Mouse (Mus musculus): ENCODE results near the gene Cfap20. TPM values are rescaled to one million over a fixed set of nuclear protein-coding genes. Genes with fewer than 3 reads are reported as not detected.

The Cfap20 gene
- polyA plus RNA-seq (2014; fragmentation: Illumina TruSeq; extraction: RNeasy Lipid Tissue Mini Kit (QIAGEN cat#74804); ENCODE audit: low read depth, low replicate concordance) = 46.9 TPM

DNA sequence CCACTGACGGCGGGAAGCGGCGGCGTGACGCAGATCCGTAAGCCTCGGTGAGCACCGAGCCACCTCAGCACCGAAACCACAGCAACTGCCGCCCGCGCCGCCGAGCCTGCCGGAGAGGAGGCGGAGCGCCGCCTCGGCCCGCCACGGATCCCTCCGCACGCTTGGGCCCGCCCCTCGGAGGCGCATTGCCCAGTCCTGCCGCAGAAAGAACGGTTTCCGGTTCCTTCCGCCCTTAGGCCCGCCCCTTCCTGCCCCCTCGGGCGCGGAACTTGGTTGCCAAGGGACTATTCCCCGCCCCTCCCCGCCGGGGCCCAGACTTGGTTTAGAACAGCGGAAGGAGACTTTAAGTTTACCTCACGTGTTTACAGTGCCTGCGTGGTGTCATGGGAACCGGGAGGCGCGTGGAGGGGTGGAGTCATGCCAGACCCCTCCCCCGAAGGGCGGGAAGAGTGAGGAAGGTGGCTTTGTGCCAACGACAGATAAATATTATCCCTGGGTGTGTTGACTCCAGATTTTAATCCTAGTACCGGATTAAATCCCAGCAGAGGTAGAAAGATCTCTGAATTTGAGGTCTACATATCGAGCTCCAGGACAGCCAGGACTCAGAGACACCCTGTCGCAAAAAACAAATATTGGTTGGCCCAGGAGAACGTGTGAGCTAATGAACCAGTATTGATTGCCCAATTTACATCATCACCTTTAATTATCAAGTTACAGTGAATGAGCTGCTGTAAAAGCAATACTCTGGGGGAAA, at the start of gene Cfap20:
Cfap20 (minus strand) TSS at position 184 of the 754 bp plus-strand sequence.

Other genes starting within 250 kb of the Cfap20 start
- 30.2 TPM for gene Kifc3, start 232.1 kb downstream of the Cfap20 start, polyA plus RNA-seq (2014; fragmentation: Illumina TruSeq; extraction: RNeasy Lipid Tissue Mini Kit (QIAGEN cat#74804); ENCODE audit: low read depth, low replicate concordance)
- gene Cngb1, start 128.3 kb downstream of the Cfap20 start, polyA plus RNA-seq (2014; fragmentation: Illumina TruSeq; extraction: RNeasy Lipid Tissue Mini Kit (QIAGEN cat#74804); ENCODE audit: low read depth, low replicate concordance) = 0.69 TPM
- 2.0 TPM for gene Tepp, start 124.3 kb downstream of the Cfap20 start, polyA plus RNA-seq (2014; fragmentation: Illumina TruSeq; extraction: RNeasy Lipid Tissue Mini Kit (QIAGEN cat#74804); ENCODE audit: low read depth, low replicate concordance)
- gene Zfp319, start 102.9 kb downstream of the Cfap20 start, polyA plus RNA-seq (2014; fragmentation: Illumina TruSeq; extraction: RNeasy Lipid Tissue Mini Kit (QIAGEN cat#74804); ENCODE audit: low read depth, low replicate concordance) = 6.2 TPM
- gene Usb1, start 102.6 kb downstream of the Cfap20 start, polyA plus RNA-seq (2014; fragmentation: Illumina TruSeq; extraction: RNeasy Lipid Tissue Mini Kit (QIAGEN cat#74804); ENCODE audit: low read depth, low replicate concordance) = 20.1 TPM
- gene Mmp15, start 82.6 kb downstream of the Cfap20 start, polyA plus RNA-seq (2014; fragmentation: Illumina TruSeq; extraction: RNeasy Lipid Tissue Mini Kit (QIAGEN cat#74804); ENCODE audit: low read depth, low replicate concordance) = 7.7 TPM
- gene Csnk2a2, start 55.2 kb upstream of the Cfap20 start, polyA plus RNA-seq (2014; fragmentation: Illumina TruSeq; extraction: RNeasy Lipid Tissue Mini Kit (QIAGEN cat#74804); ENCODE audit: low read depth, low replicate concordance) = 43.6 TPM
- 6.9 TPM for gene Ccdc113, start 99.2 kb upstream of the Cfap20 start, polyA plus RNA-seq (2014; fragmentation: Illumina TruSeq; extraction: RNeasy Lipid Tissue Mini Kit (QIAGEN cat#74804); ENCODE audit: low read depth, low replicate concordance)
- gene Prss54, start 141.5 kb upstream of the Cfap20 start, polyA plus RNA-seq (2014; fragmentation: Illumina TruSeq; extraction: RNeasy Lipid Tissue Mini Kit (QIAGEN cat#74804); ENCODE audit: low read depth, low replicate concordance) = 3.7 TPM
- gene Gins3, start 198.6 kb upstream of the Cfap20 start, polyA plus RNA-seq (2014; fragmentation: Illumina TruSeq; extraction: RNeasy Lipid Tissue Mini Kit (QIAGEN cat#74804); ENCODE audit: low read depth, low replicate concordance) = 4.0 TPM
- gene Ndrg4, start 242.1 kb upstream of the Cfap20 start, polyA plus RNA-seq (2014; fragmentation: Illumina TruSeq; extraction: RNeasy Lipid Tissue Mini Kit (QIAGEN cat#74804); ENCODE audit: low read depth, low replicate concordance) = 51.5 TPM